Mouse (Mus musculus) cortical plate, adult 2 months (tissue): ENCODE results near the gene Arl15. TPM values are rescaled to one million over a fixed set of nuclear protein-coding genes. Genes with fewer than 3 reads are reported as not detected.
A peak's percentile ranks its signal among the peaks of the same experiment; 100 is the strongest.

Experiments
- H3K27ac ChIP-seq: fragments of 200-500 bp; 2 replicates; pipeline ENCODE4 v1.5.1; 2012; ENCODE audit warnings: low read length, control low read depth, inconsistent platforms; ENCODE audit not compliant: insufficient read depth
- H3K4me1 ChIP-seq: fragments of 200-500 bp; 2 replicates; pipeline ENCODE4 v1.6.1; 2011; ENCODE audit warnings: low read length; ENCODE audit not compliant: control insufficient read depth, insufficient read depth
- H3K4me3 ChIP-seq: fragments of 200-500 bp; 2 replicates; pipeline ENCODE4 v1.5.1; 2011; ENCODE audit warnings: mild to moderate bottlenecking, low read length, control low read depth; ENCODE audit not compliant: insufficient read depth
- CTCF ChIP-seq: fragments of 200-500 bp; IDR thresholded peaks from 2 replicates; pipeline ENCODE4 v1.5.1; 2011; ENCODE audit warnings: mild to moderate bottlenecking, control low read depth, low read length; ENCODE audit not compliant: insufficient read depth; ENCODE audit errors: extremely low read depth
- POLR2A ChIP-seq: fragments of 200-500 bp; IDR thresholded peaks from 2 replicates; pipeline ENCODE4 v1.6.1; 2011; ENCODE audit warnings: mild to moderate bottlenecking, low read length, control low read depth; ENCODE audit not compliant: insufficient read depth; ENCODE audit errors: extremely low read depth
- polyA plus RNA-seq: library from polyadenylated mRNA; depleted of rRNA; stranded (reverse); fragments of >200 nt; gene quantifications from 2 replicates; pipeline ENCODE4 v1.2.3, GENCODE M21; 2012

Gene Arl15
- polyA plus RNA-seq, 1 experiment, result 14.8 TPM

DNA sequence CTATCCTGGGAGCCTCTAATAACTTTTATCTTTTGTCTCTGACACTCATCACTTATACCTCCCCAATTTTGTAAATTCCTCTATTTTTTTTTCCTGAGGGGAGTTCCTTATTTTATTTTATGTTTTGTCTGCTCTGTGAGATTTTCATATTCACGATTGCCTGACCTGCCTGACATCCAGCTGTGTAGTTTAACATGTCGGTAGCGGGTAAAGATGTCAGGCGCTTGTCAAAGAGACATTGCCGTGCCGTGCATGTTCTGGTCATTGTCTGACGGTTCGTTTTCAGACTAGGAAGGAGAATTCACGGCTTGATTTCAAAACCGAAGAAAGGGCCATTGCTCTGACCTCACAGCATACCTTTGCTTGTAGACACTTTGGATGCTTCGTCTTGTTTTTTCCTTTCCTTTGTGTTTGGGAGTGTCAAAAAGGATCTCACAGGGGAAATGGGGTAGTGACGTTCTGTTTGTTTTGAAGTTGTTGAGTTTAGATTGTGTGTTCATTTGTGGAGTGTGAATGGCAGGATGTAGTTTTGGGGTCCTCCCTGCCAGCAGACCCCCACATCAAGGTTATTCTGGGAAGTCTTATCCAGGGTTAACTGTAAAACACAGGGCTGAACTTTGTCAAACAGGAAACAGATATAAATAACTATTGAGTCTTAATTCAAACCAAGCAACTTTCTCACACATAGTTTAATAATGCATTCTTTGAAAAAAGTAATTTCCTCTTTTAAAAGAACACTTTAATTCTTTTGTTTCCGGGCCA, 60.4 kb downstream of the Arl15 start:
- H3K4me1 ChIP-seq, result no peaks in the 10 kb centered on the region; the same call in 1 of the 2 replicates
- no peak overlapping the region for H3K4me3 ChIP-seq
- TF ChIP-seq CTCF (no peak), POLR2A (no peak)
- H3K27ac ChIP-seq, result no peak overlapping the region

DNA sequence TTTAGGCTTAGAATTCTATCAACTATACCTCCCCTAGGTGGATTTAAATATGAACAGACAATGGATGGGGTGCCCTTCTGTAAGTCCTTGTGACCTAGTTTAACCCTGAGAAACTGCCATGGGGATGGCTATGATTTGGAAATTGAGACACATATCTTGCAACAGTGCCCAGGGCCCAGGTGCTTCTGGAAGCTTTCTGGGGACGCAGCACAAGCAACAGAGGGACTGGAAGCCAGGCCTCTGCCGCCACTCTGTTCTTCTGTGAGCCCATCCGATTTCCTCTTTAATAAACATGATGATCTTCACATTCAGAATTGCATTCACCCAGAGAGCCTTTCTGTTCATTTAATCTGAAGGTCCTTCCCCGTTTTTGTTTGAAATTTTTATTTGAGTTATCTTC, 62.6 kb downstream of the Arl15 start:
- Histone ChIP-seq H3K4me3 (no peak overlapping the region), H3K27ac (no peak overlapping the region), H3K4me1 (no peaks in the 10 kb centered on the region; the same call in none of the 2 replicates)
- no peak for TF ChIP-seq POLR2A
- TF ChIP-seq CTCF, result no peak

DNA sequence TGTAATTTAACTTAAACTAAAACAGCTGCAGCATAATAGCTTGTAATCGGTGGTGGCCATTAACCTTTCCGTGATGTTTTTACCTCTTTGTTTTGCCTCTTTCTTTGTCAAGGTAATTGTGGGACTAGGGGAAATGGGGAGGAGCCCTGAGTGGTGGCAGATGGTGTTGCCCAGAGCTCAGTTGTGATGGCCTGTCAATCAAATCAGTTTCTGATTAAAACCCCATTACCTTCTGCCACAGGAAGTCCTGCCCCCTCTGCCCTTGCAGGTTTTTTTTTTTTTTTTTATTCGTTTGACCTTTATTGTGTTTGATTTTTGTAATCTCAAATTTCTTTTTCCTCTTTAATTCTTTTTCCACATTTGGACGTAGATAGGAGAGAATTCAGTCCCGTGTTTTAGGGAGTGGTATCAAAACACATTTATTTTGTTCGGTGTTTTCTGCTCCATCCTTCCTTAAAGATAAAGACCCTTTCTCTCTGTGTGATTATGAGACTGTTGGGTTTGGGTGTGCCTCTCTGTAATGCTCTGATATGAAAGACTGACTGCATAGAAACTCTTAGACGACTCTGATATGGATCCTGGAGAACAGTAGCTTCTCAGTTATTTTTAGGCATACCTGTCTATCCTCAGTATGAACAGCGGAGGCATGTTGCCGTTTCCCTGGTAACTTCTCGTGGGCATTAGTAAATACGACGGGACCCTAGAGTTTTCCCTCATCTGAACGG, 64.5 kb downstream of the Arl15 start:
- no peak overlapping the region for H3K4me3 ChIP-seq
- H3K27ac ChIP-seq, result no peak overlapping the region
- no peaks in the 10 kb centered on the region; the same call in 1 of the 2 replicates for H3K4me1 ChIP-seq
- TF ChIP-seq CTCF (no peak), POLR2A (no peak)

DNA sequence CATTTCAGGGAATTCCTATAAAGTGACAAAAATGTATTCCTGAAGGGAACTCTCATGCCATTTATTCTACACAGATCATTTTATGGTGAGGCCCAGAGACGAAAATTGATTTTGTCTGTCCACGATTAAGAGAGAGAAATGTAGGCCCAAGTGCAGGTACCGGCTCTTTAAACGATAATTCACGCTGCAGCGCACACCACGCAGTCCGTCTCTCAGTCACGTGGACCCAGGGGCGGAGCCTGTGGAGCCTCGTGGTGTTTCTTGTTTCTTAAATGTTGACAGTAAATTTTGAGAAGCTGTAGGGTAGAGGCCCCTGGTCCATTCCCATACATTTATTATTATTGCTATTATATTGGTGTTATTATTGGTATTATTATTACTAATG, 65.1 kb downstream of the Arl15 start:
- Histone ChIP-seq H3K4me3 (no peak overlapping the region), H3K4me1 (no peaks in the 10 kb centered on the region; the same call in 1 of the 2 replicates), H3K27ac (no peak overlapping the region)
- TF ChIP-seq POLR2A, result no peak
- TF ChIP-seq CTCF, result no peak

DNA sequence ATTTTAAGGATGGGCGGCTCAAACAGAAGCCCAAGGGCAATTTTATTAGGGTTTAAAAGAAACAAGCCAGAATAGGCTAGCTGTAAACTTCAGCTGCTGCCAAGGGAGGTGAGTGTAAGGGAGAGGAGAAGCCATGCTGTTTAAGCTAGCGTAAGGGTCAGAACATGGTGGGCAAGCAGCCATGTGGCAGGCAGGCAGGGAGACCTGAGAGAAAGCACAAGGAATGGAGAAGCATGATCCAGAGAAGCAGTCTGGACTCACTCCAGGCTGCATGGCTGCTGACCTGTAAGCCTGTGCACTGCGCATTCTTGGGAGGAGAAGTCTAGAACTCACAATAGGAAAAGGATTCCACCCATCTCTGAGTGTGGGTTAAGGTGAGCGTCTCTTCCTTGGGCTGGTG, 66.5 kb downstream of the Arl15 start:
- Histone ChIP-seq H3K4me3 (no peak overlapping the region), H3K4me1 (no peaks in the 10 kb centered on the region; the same call in 1 of the 2 replicates), H3K27ac (no peak overlapping the region)
- TF ChIP-seq POLR2A, result no peak
- TF ChIP-seq CTCF, result no peak

DNA sequence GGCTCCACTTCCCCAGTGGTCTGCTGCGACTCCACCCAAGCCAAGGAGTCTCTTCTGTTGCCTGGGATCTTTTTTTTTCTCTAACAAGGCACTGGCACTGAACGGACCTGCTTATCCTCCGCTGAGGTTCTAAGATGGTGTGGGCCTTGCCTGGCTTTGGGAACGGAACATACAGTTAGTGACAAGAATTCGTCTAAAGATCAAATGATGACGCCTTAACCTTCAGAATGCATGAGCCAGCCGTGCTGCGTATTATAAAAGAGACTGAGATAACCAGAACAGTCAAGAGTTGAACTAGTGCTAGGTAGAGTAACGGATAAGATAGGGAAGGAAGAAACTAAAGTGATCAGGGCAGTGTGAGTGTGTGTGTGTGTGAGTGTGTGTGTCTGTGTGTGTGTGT, 66.9 kb downstream of the Arl15 start:
- H3K4me3 ChIP-seq, result no peak overlapping the region
- H3K4me1 ChIP-seq, result no peaks in the 10 kb centered on the region; the same call in 1 of the 2 replicates
- H3K27ac ChIP-seq, result no peak overlapping the region
- TF ChIP-seq POLR2A, result no peak
- TF ChIP-seq CTCF, result no peak

DNA sequence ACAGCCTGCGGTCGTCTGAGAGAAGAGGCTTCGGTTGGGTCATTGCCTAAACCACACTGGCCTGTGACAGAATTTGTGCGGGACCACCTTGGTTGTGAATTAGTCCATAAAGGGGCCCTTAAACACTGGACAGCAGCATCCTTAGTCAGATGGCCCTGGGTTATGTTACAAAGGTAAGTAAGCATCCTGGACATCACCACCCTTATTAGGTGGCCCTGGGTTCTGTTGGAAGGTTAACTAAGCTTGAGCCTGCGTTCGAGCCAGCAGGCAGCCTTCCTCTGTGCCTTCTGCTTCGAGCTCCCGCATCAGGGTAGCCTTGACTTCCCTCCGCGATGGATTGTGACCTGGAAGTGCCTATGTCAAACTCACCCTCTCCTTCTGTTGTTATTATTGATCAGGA, 68.6 kb downstream of the Arl15 start:
- Histone ChIP-seq H3K4me1 (no peaks in the 10 kb centered on the region; the same call in 1 of the 2 replicates), H3K27ac (no peak overlapping the region), H3K4me3 (no peak overlapping the region)
- TF ChIP-seq CTCF (no peak), POLR2A (no peak)

DNA sequence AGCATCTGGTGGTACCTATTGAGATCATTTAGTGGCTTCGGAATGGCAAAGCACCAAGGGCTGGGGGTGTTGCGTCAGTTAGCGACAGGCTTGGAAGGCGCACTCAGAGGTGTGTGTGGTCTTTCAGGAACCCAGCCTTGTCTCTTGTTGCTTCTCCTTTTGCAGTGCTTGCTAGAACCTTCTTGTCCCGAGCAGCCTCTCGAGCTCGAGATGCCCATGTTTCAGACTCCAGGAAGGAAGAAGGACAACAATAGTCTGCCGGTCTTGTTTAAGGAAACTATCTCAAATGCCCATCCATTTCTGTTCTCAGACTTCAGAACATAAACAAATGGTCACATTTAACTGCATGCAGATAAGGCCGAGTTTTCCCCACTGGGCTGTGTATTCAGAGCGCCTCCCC, 69.4 kb downstream of the Arl15 start:
- no peak for TF ChIP-seq CTCF
- TF ChIP-seq POLR2A, result no peak
- Histone ChIP-seq H3K4me3 (no peak overlapping the region), H3K4me1 (no peaks in the 10 kb centered on the region; the same call in 1 of the 2 replicates), H3K27ac (no peak overlapping the region)

DNA sequence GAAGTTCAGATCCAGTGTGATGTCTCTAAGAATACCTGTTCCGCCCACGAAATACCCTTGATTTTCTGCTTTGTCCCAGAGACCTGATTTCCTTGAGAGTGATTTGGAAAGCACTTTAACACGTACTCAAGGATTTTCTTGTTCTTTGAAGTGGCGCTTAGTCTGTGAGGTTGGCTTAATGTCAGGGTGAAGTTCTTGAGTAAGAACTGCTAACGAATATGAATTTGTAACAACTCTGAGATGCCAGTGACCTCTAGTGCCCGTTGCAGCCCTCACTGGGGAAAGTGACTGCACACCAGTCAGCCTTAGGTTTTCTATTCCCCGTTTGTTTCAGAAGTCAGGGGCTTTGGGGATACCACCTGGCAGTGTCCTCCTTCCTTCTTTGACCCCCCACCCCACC, 70.0 kb downstream of the Arl15 start:
- no peak for TF ChIP-seq CTCF
- no peak for TF ChIP-seq POLR2A
- no peaks in the 10 kb centered on the region; the same call in 1 of the 2 replicates for H3K4me1 ChIP-seq
- no peak overlapping the region for H3K4me3 ChIP-seq
- no peak overlapping the region for H3K27ac ChIP-seq

DNA sequence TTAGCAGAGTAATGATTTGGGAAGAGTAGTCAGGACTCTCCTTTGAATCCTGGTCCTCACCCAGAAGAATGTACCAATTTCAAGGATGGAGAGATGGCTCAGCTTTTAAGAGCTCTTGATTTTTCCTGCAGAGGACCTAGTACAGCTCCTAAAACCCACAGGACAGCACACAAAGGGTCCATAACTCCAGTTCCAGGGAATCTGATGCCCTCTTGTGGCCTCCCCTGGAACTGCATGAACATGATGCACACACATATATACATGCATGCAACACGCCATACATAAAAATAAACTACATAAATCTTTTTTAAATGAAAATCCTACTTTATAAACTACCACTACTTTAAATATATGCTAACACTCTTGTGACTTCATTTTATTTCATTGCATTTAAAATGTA, 70.6 kb downstream of the Arl15 start:
- Histone ChIP-seq H3K4me3 (no peak overlapping the region), H3K4me1 (no peaks in the 10 kb centered on the region; the same call in 1 of the 2 replicates), H3K27ac (no peak overlapping the region)
- TF ChIP-seq CTCF (peak; percentile 86), POLR2A (no peak)
